Mouse (Mus musculus): ENCODE measurements at regions not wholly inside any gene's neighbourhood (a gene's known extent, or its start where the extent isn't known, plus 50 kb on each side); places are given as distances from the start of the nearest gene placed in this dataset.
A peak's percentile ranks its signal among the peaks of the same experiment; 100 is the strongest.

- Histone ChIP-seq H3K4me2 (no peak overlapping the region), H3K36me3 (no peaks in the 10 kb centered on the region), H3K4me3 (no peak overlapping the region), H3K9me3 (no peaks in the 10 kb centered on the region), H3K4me1 (peaks cover 7% of the 10 kb centered on the region), H3K27me3 (no peaks in the 10 kb centered on the region), H3K9ac (no peak overlapping the region), H3K27ac (peak overlapping the region; percentile 43)
- 35% methylated on average over 14 of the region's 14 CpGs for WGBS
- ATAC-seq (ENCODE audit: insufficient number of reproducible peaks, low FRiP score, low TSS enrichment, low read depth) = no peak
These were observed 69.7 kb upstream of the Syt13 start for GRCm38 (mm10) chr2:92845061-92845769.

- no peak overlapping the region for H3K4me2 ChIP-seq
- H3K27ac ChIP-seq = no peak overlapping the region
- no peaks in the 10 kb centered on the region for H3K27me3 ChIP-seq
- H3K36me3 ChIP-seq = no peaks in the 10 kb centered on the region
- no peaks in the 10 kb centered on the region for H3K9me3 ChIP-seq
- no peak for ATAC-seq (ENCODE audit: insufficient number of reproducible peaks, low FRiP score, low TSS enrichment, low read depth)
- H3K4me1 ChIP-seq = peaks cover 12% of the 10 kb centered on the region
- no peak overlapping the region for H3K9ac ChIP-seq
- 36% methylated on average over 13 of the region's 13 CpGs for WGBS
- no peak overlapping the region for H3K4me3 ChIP-seq
These were observed 65.9 kb upstream of the Syt13 start for GRCm38 (mm10) chr2:92848962-92849361.

- H3K9ac ChIP-seq = no peak overlapping the region
- H3K4me2 ChIP-seq = no peak overlapping the region
- no peak overlapping the region for H3K27ac ChIP-seq
- no peak overlapping the region for H3K4me3 ChIP-seq
- H3K27me3 ChIP-seq = no peaks in the 10 kb centered on the region
- ATAC-seq (ENCODE audit: insufficient number of reproducible peaks, low FRiP score, low TSS enrichment, low read depth) = no peak
- H3K4me1 ChIP-seq = peaks cover 5% of the 10 kb centered on the region
- WGBS = 42% methylated on average over 5 of the region's 5 CpGs
- no peaks in the 10 kb centered on the region for H3K36me3 ChIP-seq
- H3K9me3 ChIP-seq = no peaks in the 10 kb centered on the region
These were observed 63.6 kb upstream of the Syt13 start for GRCm38 (mm10) chr2:92851336-92851735.

GRCm38 (mm10) chr2:92853175-92853574 lies 61.7 kb upstream of the Syt13 start:
- Histone ChIP-seq H3K27me3 (no peaks in the 10 kb centered on the region), H3K4me1 (peaks cover 5% of the 10 kb centered on the region), H3K9me3 (no peaks in the 10 kb centered on the region), H3K27ac (no peak overlapping the region), H3K4me3 (no peak overlapping the region), H3K36me3 (no peaks in the 10 kb centered on the region), H3K9ac (no peak overlapping the region), H3K4me2 (no peak overlapping the region)
- WGBS = 79% methylated on average over 3 of the region's 3 CpGs
- ATAC-seq (ENCODE audit: insufficient number of reproducible peaks, low FRiP score, low TSS enrichment, low read depth) = no peak

GRCm38 (mm10) chr2:92854331-92854730 lies 60.6 kb upstream of the Syt13 start:
- no peak for ATAC-seq (ENCODE audit: insufficient number of reproducible peaks, low FRiP score, low TSS enrichment, low read depth)
- WGBS = 42% methylated on average over 4 of the region's 4 CpGs
- no peaks in the 10 kb centered on the region for H3K9me3 ChIP-seq
- no peaks in the 10 kb centered on the region for H3K36me3 ChIP-seq
- H3K9ac ChIP-seq = no peak overlapping the region
- no peak overlapping the region for H3K4me2 ChIP-seq
- no peak overlapping the region for H3K27ac ChIP-seq
- H3K4me3 ChIP-seq = no peak overlapping the region
- no peaks in the 10 kb centered on the region for H3K27me3 ChIP-seq
- H3K4me1 ChIP-seq = peaks cover 5% of the 10 kb centered on the region

- WGBS = 70% methylated on average over 12 of the region's 12 CpGs
- H3K9me3 ChIP-seq = no peaks in the 10 kb centered on the region
- H3K4me2 ChIP-seq = no peak overlapping the region
- no peak overlapping the region for H3K27ac ChIP-seq
- H3K4me1 ChIP-seq = peaks cover 5% of the 10 kb centered on the region
- ATAC-seq (ENCODE audit: insufficient number of reproducible peaks, low FRiP score, low TSS enrichment, low read depth) = no peak
- H3K4me3 ChIP-seq = no peak overlapping the region
- no peaks in the 10 kb centered on the region for H3K36me3 ChIP-seq
- H3K9ac ChIP-seq = no peak overlapping the region
- no peaks in the 10 kb centered on the region for H3K27me3 ChIP-seq
These were observed 58.9 kb upstream of the Syt13 start for GRCm38 (mm10) chr2:92856047-92856446.

- Histone ChIP-seq H3K9me3 (no peaks in the 10 kb centered on the region), H3K4me1 (no peaks in the 10 kb centered on the region), H3K27ac (no peak overlapping the region), H3K4me2 (no peak overlapping the region), H3K4me3 (no peak overlapping the region), H3K36me3 (no peaks in the 10 kb centered on the region), H3K9ac (no peak overlapping the region), H3K27me3 (no peaks in the 10 kb centered on the region)
- ATAC-seq (ENCODE audit: insufficient number of reproducible peaks, low FRiP score, low TSS enrichment, low read depth) = no peak
- whole genome bisulfite sequencing = 58% methylated on average over 8 of the region's 8 CpGs
These were observed 54.2 kb upstream of the Syt13 start for GRCm38 (mm10) chr2:92860502-92861197.

Measured in limb, embryonic 15.5 days (tissue).